Mouse (Mus musculus): ENCODE measurements around the gene Sds. TPM values are rescaled to one million over a fixed set of nuclear protein-coding genes. Genes with fewer than 3 reads are reported as not detected.

Gene Sds
- total RNA-seq (2021): 2.9 TPM in 1 of 2 replicates, not detected in the other
- long read RNA-seq, transcript Sds-201 (8 exons, 1,207 nt): major isoform, 122 of 139 reads
- long read RNA-seq, partial matches to known transcripts: 5 of 139 reads
- long read RNA-seq, other reads (novel, unspliced or antisense): 12 of 139 reads

GRCm38 (mm10) chr5:120476296-120476695 lies at the start of gene Sds:
TSS of gene Sds (plus strand) at chr5:120476526.
- DNase-seq: no peak

- DNase-seq: no peak
These were observed 49.8 kb upstream of the Sds start for GRCm38 (mm10) chr5:120426572-120426971.

- no peak for DNase-seq
These were observed 48.8 kb upstream of the Sds start for GRCm38 (mm10) chr5:120427451-120427938.

- no peak for DNase-seq
These were observed 48.0 kb upstream of the Sds start for GRCm38 (mm10) chr5:120428189-120428838.

GRCm38 (mm10) chr5:120428990-120429389 lies 47.3 kb upstream of the Sds start:
- no peak for DNase-seq

- no peak for DNase-seq
These were observed 46.6 kb upstream of the Sds start for GRCm38 (mm10) chr5:120429692-120430091.

GRCm38 (mm10) chr5:120431001-120431583 lies 45.2 kb upstream of the Sds start:
- DNase-seq: no peak

GRCm38 (mm10) chr5:120431649-120432485 lies 44.5 kb upstream of the Sds start, which contains the start of gene Lhx5:
TSS of gene Lhx5 (plus strand) at chr5:120431699.
- DNase-seq: no peak

- no peak for DNase-seq
These were observed 43.8 kb upstream of the Sds start for GRCm38 (mm10) chr5:120432486-120433015.

GRCm38 (mm10) chr5:120433135-120433760 lies 43.1 kb upstream of the Sds start:
- no peak for DNase-seq

GRCm38 (mm10) chr5:120434231-120434735 lies 42.0 kb upstream of the Sds start:
- no peak for DNase-seq

- DNase-seq: no peak
These were observed 41.2 kb upstream of the Sds start for GRCm38 (mm10) chr5:120435006-120435681.

- no peak for DNase-seq
These were observed 40.4 kb upstream of the Sds start for GRCm38 (mm10) chr5:120435731-120436501.

GRCm38 (mm10) chr5:120436885-120437495 lies 39.3 kb upstream of the Sds start:
- DNase-seq: no peak

- no peak for DNase-seq
These were observed 38.8 kb upstream of the Sds start for GRCm38 (mm10) chr5:120437539-120437938.

GRCm38 (mm10) chr5:120437986-120438385 lies 38.3 kb upstream of the Sds start:
- no peak for DNase-seq

GRCm38 (mm10) chr5:120438469-120438868 lies 37.9 kb upstream of the Sds start:
- no peak for DNase-seq

GRCm38 (mm10) chr5:120438991-120439710 lies 37.2 kb upstream of the Sds start:
- no peak for DNase-seq

Data from adrenal gland, postnatal 25 days (tissue).